Mouse (Mus musculus): ENCODE results near the gene Tbc1d9b. TPM values are rescaled to one million over a fixed set of nuclear protein-coding genes. Genes with fewer than 3 reads are reported as not detected.

Tbc1d9b gene
- polyA plus RNA-seq, 2 experiments, result 8.4 to 9.5 TPM

DNA sequence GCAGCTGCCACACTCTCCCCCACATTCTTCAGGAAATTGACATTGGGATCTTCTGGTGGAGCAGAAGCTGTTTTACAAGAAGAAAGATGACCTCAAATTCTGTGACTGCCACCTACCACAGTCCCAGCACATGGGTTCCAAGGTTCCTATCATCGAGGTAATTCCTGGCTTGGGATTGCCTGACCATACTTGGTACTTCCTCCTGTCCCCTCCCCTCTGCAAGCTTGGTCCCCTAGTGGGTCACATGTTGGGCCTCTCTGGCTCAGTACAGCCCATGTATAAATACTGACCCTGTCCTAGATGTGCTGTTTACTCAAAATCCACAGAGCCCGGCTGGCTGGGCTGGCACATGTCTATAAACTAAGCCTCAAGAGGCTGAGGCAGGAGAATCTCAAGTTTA lies 74.8 kb downstream of the Tbc1d9b start:
- Histone ChIP-seq H3K27ac (no peak overlapping the region), H3K36me3 (replicated peaks; ENCODE audit: control insufficient read depth, insufficient read depth, low read depth) (peaks cover 63% of the 10 kb centered on the region)

DNA sequence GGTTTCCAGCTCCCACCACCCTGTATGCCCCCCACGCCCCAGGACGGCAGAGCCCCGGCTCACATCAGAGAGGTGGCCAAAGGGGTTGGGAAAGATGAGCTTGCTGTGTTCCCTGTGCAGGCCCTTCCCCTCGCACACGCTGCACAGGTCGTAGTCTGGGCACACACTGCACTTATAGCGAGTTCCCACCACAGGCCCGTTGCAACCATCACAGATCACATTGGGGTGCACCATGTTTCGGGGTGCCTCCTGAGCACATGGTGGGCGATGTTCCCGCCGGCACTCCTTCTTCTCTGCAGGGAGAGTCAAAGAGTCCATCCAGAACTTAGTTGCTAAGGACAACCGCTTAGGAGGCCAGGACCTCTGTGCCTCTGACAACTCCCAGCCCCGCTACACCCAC lies 76.1 kb downstream of the Tbc1d9b start:
- ATAC-seq (ENCODE audit: insufficient read depth) (no peak), DNase-seq (ENCODE audit: low read depth in 3 of 3, low spot score in 3 of 3) (no peak)
- no peak for TF ChIP-seq EP300 (IDR thresholded peaks at IDR 0.05; ENCODE audit: low read depth)
- TF ChIP-seq CTCF (IDR thresholded peaks at IDR 0.05; ENCODE audit: low read depth), result no peak
- Histone ChIP-seq H3K4me1 (replicated peaks; ENCODE audit: control insufficient read depth in 2 of 2, insufficient read depth in 2 of 2, low read length in 1 of 2) (peaks cover 13 to 15% of the 10 kb centered on the region in 2 experiments), H3K36me3 (replicated peaks; ENCODE audit: control insufficient read depth, insufficient read depth, low read depth) (peaks cover 49% of the 10 kb centered on the region), H3K27me3 (ENCODE audit: control insufficient read depth, insufficient read depth, low read length) (no peaks in the 10 kb centered on the region), H3K9ac (replicated peaks) (no peak overlapping the region), H3K4me2 (ENCODE audit: low read depth) (no peak overlapping the region), H3K9me3 (ENCODE audit: control insufficient read depth, low read length) (no peaks in the 10 kb centered on the region), H3K4me3 (ENCODE audit: insufficient read depth in 1 of 2, low read depth in 2 of 2, low read length in 2 of 2) (no peak overlapping the region), H3K27ac (no peak overlapping the region)
- 93% methylated on average over 14 of the region's 14 CpGs for WGBS (ENCODE audit: insufficient replicate concordance)

More for the DNA sequence above, 74.8 kb downstream of the Tbc1d9b start:
- ATAC-seq (ENCODE audit: insufficient read depth) (no peak), DNase-seq (ENCODE audit: low read depth in 3 of 3, low spot score in 3 of 3) (no peak)
- Histone ChIP-seq H3K27me3 (ENCODE audit: control insufficient read depth, insufficient read depth, low read length) (no peaks in the 10 kb centered on the region), H3K4me2 (ENCODE audit: low read depth) (no peak overlapping the region), H3K9ac (replicated peaks) (no peak overlapping the region), H3K4me3 (ENCODE audit: insufficient read depth in 1 of 2, low read depth in 2 of 2, low read length in 2 of 2) (no peak overlapping the region), H3K4me1 (replicated peaks; ENCODE audit: control insufficient read depth in 2 of 2, insufficient read depth in 2 of 2, low read length in 1 of 2) (peaks cover 6% of the 10 kb centered on the region in 2 experiments), H3K9me3 (ENCODE audit: control insufficient read depth, low read length) (no peaks in the 10 kb centered on the region)
- 79% methylated on average over 2 of the region's 2 CpGs for WGBS (ENCODE audit: insufficient replicate concordance)
- no peak for TF ChIP-seq CTCF (IDR thresholded peaks at IDR 0.05; ENCODE audit: low read depth)
- TF ChIP-seq EP300 (IDR thresholded peaks at IDR 0.05; ENCODE audit: low read depth), result no peak

DNA sequence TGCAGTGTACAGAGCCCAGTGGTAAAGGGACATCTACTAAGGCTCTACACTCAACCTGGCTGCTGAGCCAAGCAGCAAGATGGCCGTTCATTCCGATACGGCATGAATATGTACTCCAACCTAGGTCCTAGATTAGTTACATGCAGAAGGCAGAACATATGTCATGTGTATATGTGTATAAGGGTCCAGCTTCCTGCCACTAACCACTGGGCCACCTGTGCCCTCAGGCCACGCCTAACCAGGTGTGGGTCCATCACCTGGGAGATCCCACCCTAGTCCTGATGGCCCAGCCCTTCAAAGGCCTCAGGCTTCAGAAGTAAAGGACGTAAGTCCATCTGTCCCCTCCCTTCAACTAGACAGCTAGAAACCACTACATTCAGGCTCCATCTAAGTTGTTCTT lies 76.8 kb downstream of the Tbc1d9b start:
- Histone ChIP-seq H3K9me3 (ENCODE audit: control insufficient read depth, low read length) (no peaks in the 10 kb centered on the region), H3K9ac (replicated peaks) (no peak overlapping the region), H3K27ac (no peak overlapping the region), H3K4me2 (ENCODE audit: low read depth) (no peak overlapping the region), H3K4me3 (ENCODE audit: insufficient read depth in 1 of 2, low read depth in 2 of 2, low read length in 2 of 2) (no peak overlapping the region), H3K36me3 (replicated peaks; ENCODE audit: control insufficient read depth, insufficient read depth, low read depth) (peaks cover 42% of the 10 kb centered on the region), H3K4me1 (replicated peaks; ENCODE audit: control insufficient read depth in 2 of 2, insufficient read depth in 2 of 2, low read length in 1 of 2) (peaks cover 13 to 15% of the 10 kb centered on the region in 2 experiments), H3K27me3 (ENCODE audit: control insufficient read depth, insufficient read depth, low read length) (no peaks in the 10 kb centered on the region)
- ATAC-seq (ENCODE audit: insufficient read depth) (no peak), DNase-seq (ENCODE audit: low read depth in 3 of 3, low spot score in 3 of 3) (no peak)
- no peak for TF ChIP-seq EP300 (IDR thresholded peaks at IDR 0.05; ENCODE audit: low read depth)
- no peak for TF ChIP-seq CTCF (IDR thresholded peaks at IDR 0.05; ENCODE audit: low read depth)
- 84% methylated on average over 5 of the region's 5 CpGs for WGBS (ENCODE audit: insufficient replicate concordance)

DNA sequence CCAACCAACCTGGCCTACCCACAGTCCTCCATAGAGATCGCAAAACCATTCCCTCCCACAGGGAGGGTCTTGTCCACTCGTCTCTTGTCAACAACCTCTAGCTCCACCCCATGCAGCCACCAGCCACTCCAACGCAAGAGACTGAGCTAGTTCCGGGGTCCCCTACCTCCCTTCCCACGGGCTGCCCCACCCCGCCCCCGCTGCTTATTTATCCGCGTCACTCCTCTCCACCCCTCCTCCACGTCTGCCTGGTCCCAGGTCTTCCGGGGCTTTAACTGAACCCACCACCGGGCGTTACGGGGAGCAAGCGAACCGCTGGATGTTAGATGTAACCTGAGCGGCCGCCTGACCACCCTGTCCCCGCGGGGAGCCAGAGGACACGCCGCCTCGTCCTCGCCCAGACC lies 78.9 kb downstream of the Tbc1d9b start:
- peak; percentile 85 to 86 (median 85) for DNase-seq (ENCODE audit: low read depth in 3 of 3, low spot score in 3 of 3)
- H3K4me1 ChIP-seq (replicated peaks; ENCODE audit: control insufficient read depth in 2 of 2, insufficient read depth in 2 of 2, low read length in 1 of 2), result peaks cover 13 to 15% of the 10 kb centered on the region in 2 experiments

DNA sequence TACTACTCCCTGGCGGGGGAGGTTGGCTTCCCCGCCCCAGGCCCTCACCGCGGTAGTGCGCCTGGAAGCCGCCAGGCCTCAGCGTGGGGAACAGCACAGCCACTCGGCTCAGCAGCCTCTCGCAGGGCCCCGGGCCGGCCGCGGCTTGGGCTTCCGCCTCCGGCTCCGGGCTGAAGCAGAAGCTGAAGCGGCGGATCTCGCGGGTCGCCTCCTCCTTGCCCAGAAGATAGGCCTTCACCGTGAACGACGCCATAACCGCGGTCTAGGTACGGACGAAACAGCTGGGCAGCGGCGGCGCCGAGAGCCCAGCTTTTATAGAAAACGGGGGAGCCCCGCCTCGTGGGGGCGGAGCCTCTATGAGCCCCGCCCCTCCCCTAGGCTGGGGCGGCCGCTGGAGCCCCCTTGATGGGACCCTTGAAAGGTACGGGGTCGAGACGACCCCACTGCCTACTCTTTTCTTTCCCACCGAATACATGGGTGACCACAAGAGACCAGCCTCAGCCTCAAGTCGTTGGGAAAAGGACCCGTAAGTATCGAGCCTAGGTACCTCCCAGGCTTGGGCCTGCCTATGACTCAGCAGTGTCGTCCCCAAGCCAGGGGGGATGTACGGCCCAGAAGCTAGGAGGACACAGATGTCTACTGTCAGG lies 79.4 kb downstream of the Tbc1d9b start, which contains the start of the genes Sqstm1 and Mgat4b:
Sqstm1 (minus strand) TSS at position 323 of the 647 bp plus-strand sequence.
Mgat4b (plus strand) TSS at position 386 of the 647 bp plus-strand sequence.
- no peaks in the 10 kb centered on the region for H3K27me3 ChIP-seq (ENCODE audit: control insufficient read depth, insufficient read depth, low read length)
- peaks cover 18 to 19% of the 10 kb centered on the region in 2 experiments for H3K4me1 ChIP-seq (replicated peaks; ENCODE audit: control insufficient read depth in 2 of 2, insufficient read depth in 2 of 2, low read length in 1 of 2)
- peaks cover 23% of the 10 kb centered on the region for H3K36me3 ChIP-seq (replicated peaks; ENCODE audit: control insufficient read depth, insufficient read depth, low read depth)
- peak within 1 kb of the TSS; percentile 85 for H3K9ac ChIP-seq (replicated peaks)
- WGBS (ENCODE audit: insufficient replicate concordance), result under 1% methylated on average over 48 of the region's 48 CpGs
- H3K9me3 ChIP-seq (ENCODE audit: control insufficient read depth, low read length), result no peaks in the 10 kb centered on the region
- TF ChIP-seq CTCF (IDR thresholded peaks at IDR 0.05; ENCODE audit: low read depth) (peak; percentile 35; the same call in 1 of the 2 replicates), EP300 (IDR thresholded peaks at IDR 0.05; ENCODE audit: low read depth) (no peak)
- peak within 1 kb of the TSS; percentile 69 for H3K4me2 ChIP-seq (ENCODE audit: low read depth)
- peak within 1 kb of the TSS; percentile 81 to 83 for H3K4me3 ChIP-seq (ENCODE audit: insufficient read depth in 1 of 2, low read depth in 2 of 2, low read length in 2 of 2)
- DNase-seq (ENCODE audit: low read depth in 3 of 3, low spot score in 3 of 3) (peak in 2 of 3 experiments; percentile 55 to 70), ATAC-seq (ENCODE audit: insufficient read depth) (peak; percentile 73)
- peak within 1 kb of the TSS; percentile 95 for H3K27ac ChIP-seq

More for the DNA sequence above, 78.9 kb downstream of the Tbc1d9b start:
- under 1% methylated on average over 24 of the region's 24 CpGs for WGBS (ENCODE audit: insufficient replicate concordance)
- H3K27ac ChIP-seq, result peak overlapping the region; percentile 95
- H3K27me3 ChIP-seq (ENCODE audit: control insufficient read depth, insufficient read depth, low read length), result no peaks in the 10 kb centered on the region
- peak overlapping the region; percentile 69 for H3K4me2 ChIP-seq (ENCODE audit: low read depth)
- peak; percentile 88 for ATAC-seq (ENCODE audit: insufficient read depth)
- peak overlapping the region; percentile 85 for H3K9ac ChIP-seq (replicated peaks)
- peak overlapping the region; percentile 81 to 83 for H3K4me3 ChIP-seq (ENCODE audit: insufficient read depth in 1 of 2, low read depth in 2 of 2, low read length in 2 of 2)
- peaks cover 27% of the 10 kb centered on the region for H3K36me3 ChIP-seq (replicated peaks; ENCODE audit: control insufficient read depth, insufficient read depth, low read depth)
- H3K9me3 ChIP-seq (ENCODE audit: control insufficient read depth, low read length), result no peaks in the 10 kb centered on the region
- TF ChIP-seq CTCF (IDR thresholded peaks at IDR 0.05; ENCODE audit: low read depth), result no peak
- no peak; the same call in 1 of the 2 replicates for TF ChIP-seq EP300 (IDR thresholded peaks at IDR 0.05; ENCODE audit: low read depth)
